Mouse (Mus musculus) intestine, postnatal 0 days (tissue): ENCODE measurements around the gene Pitpnm2. TPM values are rescaled to one million over a fixed set of nuclear protein-coding genes. Genes with fewer than 3 reads are reported as not detected.

Experiments
- ATAC-seq: fragments of 200-750 bp; cut with Nextera tagmentation; 2 replicates; pipeline ENCODE4 v1.8.0; 2017; ENCODE audit warnings: mild to moderate bottlenecking, moderate TSS enrichment, moderate library complexity
- H3K27ac ChIP-seq: fragments of 300-500 bp; sonication (generic); 2 replicates; pipeline ENCODE4 v1.5.1; 2014; ENCODE audit warnings: mild to moderate bottlenecking, low read depth, low read length, moderate library complexity
- H3K27me3 ChIP-seq: fragments of 300-500 bp; sonication (generic); replicated peaks from 2 replicates; pipeline ENCODE4 v1.6.1; 2014; ENCODE audit warnings: low read length, mixed read lengths; ENCODE audit not compliant: control insufficient read depth, insufficient read depth
- H3K36me3 ChIP-seq: fragments of 300-500 bp; sonication (generic); 2 replicates; pipeline ENCODE4 v1.6.1; 2014; ENCODE audit warnings: mild to moderate bottlenecking, moderate library complexity; ENCODE audit not compliant: control insufficient read depth, insufficient read depth
- H3K4me1 ChIP-seq: fragments of 300-500 bp; sonication (generic); replicated peaks from 2 replicates; pipeline ENCODE4 v1.6.1; 2014; ENCODE audit warnings: antibody characterized with exemption, low read length, mixed read lengths; ENCODE audit not compliant: control insufficient read depth, insufficient read depth
- H3K4me2 ChIP-seq: fragments of 300-500 bp; sonication (generic); replicated peaks from 2 replicates; pipeline ENCODE4 v1.6.1; 2014; ENCODE audit warnings: low read depth, mild to moderate bottlenecking, moderate library complexity
- H3K4me3 ChIP-seq: fragments of 300-500 bp; sonication (generic); 2 replicates; pipeline ENCODE4 v1.5.1; 2014; ENCODE audit warnings: low read depth, low read length
- H3K9ac ChIP-seq: fragments of 300-500 bp; sonication (generic); 2 replicates; pipeline ENCODE4 v1.6.1; 2014; ENCODE audit warnings: mild to moderate bottlenecking, low read depth, low read length
- H3K9me3 ChIP-seq: fragments of 300-500 bp; sonication (generic); 2 replicates; pipeline ENCODE4 v1.6.1; 2016; ENCODE audit warnings: mixed run types; ENCODE audit not compliant: control insufficient read depth
- CTCF ChIP-seq: sonication (generic); IDR thresholded peaks from 2 replicates; pipeline ENCODE4 v1.5.1; 2016; ENCODE audit warnings: low read depth, mild to moderate bottlenecking, control low read depth, antibody characterized with exemption, moderate library complexity
- WGBS: fragments of 180-500 bp; shearing (Covaris S2); extraction: QIAGEN DNeasy Blood & Tissue Kit; methylation state at CpG from one replicate; pipeline ENCODE4 v1.1.7; 2014; 5-methylcytosine and 5-hydroxymethylcytosine counted together
- polyA plus RNA-seq: library from polyadenylated mRNA; unstranded; fragments of >200 nt; fragmentation: Nextera tagmentation; extraction: Ambion mirVana; gene quantifications from 2 replicates; pipeline ENCODE4 v1.2.1, GENCODE M21; 2015

The Pitpnm2 gene
- polyA plus RNA-seq, 1 experiment from 2014 or later = 1.5 TPM

- no peak overlapping the region for H3K4me3 ChIP-seq
- H3K9ac ChIP-seq = no peak overlapping the region
- no peak overlapping the region for H3K27ac ChIP-seq
- 48% methylated on average over 12 of the region's 12 CpGs for WGBS
- H3K4me2 ChIP-seq = 0 out of 2 replicates have a peak overlapping the region, but pooled peaks have one; percentile 9
- H3K36me3 ChIP-seq = no peaks in the 10 kb centered on the region
- no peaks in the 10 kb centered on the region for H3K27me3 ChIP-seq
- no peak for ATAC-seq
- peaks cover 4% of the 10 kb centered on the region; the same call in 1 of the 2 replicates for H3K4me1 ChIP-seq
- no peaks in the 10 kb centered on the region for H3K9me3 ChIP-seq
- no peak for TF ChIP-seq CTCF
These were observed 15.5 kb downstream of the Pitpnm2 start for GRCm38 (mm10) chr5:124233874-124234661.

- no peak overlapping the region for H3K9ac ChIP-seq
- H3K27ac ChIP-seq = no peak overlapping the region
- 76% methylated on average over 8 of the region's 8 CpGs for WGBS
- H3K9me3 ChIP-seq = no peaks in the 10 kb centered on the region
- H3K36me3 ChIP-seq = no peaks in the 10 kb centered on the region
- no peak for TF ChIP-seq CTCF
- H3K4me1 ChIP-seq = peaks cover 4% of the 10 kb centered on the region; the same call in 1 of the 2 replicates
- H3K4me3 ChIP-seq = no peak overlapping the region
- ATAC-seq = no peak
- no peaks in the 10 kb centered on the region for H3K27me3 ChIP-seq
- H3K4me2 ChIP-seq = no peak overlapping the region
These were observed 16.5 kb downstream of the Pitpnm2 start for GRCm38 (mm10) chr5:124233144-124233465.

- H3K4me1 ChIP-seq = peaks cover 4% of the 10 kb centered on the region; the same call in 1 of the 2 replicates
- no peak overlapping the region for H3K9ac ChIP-seq
- H3K4me3 ChIP-seq = no peak overlapping the region
- H3K9me3 ChIP-seq = no peaks in the 10 kb centered on the region
- TF ChIP-seq CTCF = no peak
- H3K27me3 ChIP-seq = no peaks in the 10 kb centered on the region
- H3K36me3 ChIP-seq = no peaks in the 10 kb centered on the region
- no peak for ATAC-seq
- no peak overlapping the region for H3K4me2 ChIP-seq
- WGBS = 44% methylated on average over 18 of the region's 18 CpGs
- H3K27ac ChIP-seq = no peak overlapping the region
These were observed 17.0 kb downstream of the Pitpnm2 start for GRCm38 (mm10) chr5:124232360-124233143.

- ATAC-seq = no peak
- Histone ChIP-seq H3K27me3 (no peaks in the 10 kb centered on the region), H3K4me2 (no peak overlapping the region), H3K36me3 (no peaks in the 10 kb centered on the region), H3K9me3 (no peaks in the 10 kb centered on the region), H3K4me3 (no peak overlapping the region), H3K9ac (no peak overlapping the region), H3K4me1 (peaks cover 4% of the 10 kb centered on the region; the same call in 1 of the 2 replicates), H3K27ac (no peak overlapping the region)
- TF ChIP-seq CTCF = no peak
- 75% methylated on average over 9 of the region's 9 CpGs for WGBS
These were observed 19.1 kb downstream of the Pitpnm2 start for GRCm38 (mm10) chr5:124230461-124230860.

GRCm38 (mm10) chr5:124227193-124227592, 22.4 kb downstream of the Pitpnm2 start:
- Histone ChIP-seq H3K27me3 (no peaks in the 10 kb centered on the region), H3K4me2 (no peak overlapping the region), H3K9me3 (no peaks in the 10 kb centered on the region), H3K4me1 (peaks cover under 1% of the 10 kb centered on the region; the same call in 1 of the 2 replicates), H3K4me3 (no peak overlapping the region), H3K9ac (no peak overlapping the region), H3K27ac (no peak overlapping the region), H3K36me3 (no peaks in the 10 kb centered on the region; the same call in 1 of the 2 replicates)
- TF ChIP-seq CTCF = no peak
- no peak for ATAC-seq
- WGBS = 74% methylated on average over 6 of the region's 6 CpGs

- no peak overlapping the region for H3K4me2 ChIP-seq
- no peak for TF ChIP-seq CTCF
- H3K36me3 ChIP-seq = no peaks in the 10 kb centered on the region; the same call in 1 of the 2 replicates
- H3K9ac ChIP-seq = no peak overlapping the region
- H3K9me3 ChIP-seq = no peaks in the 10 kb centered on the region
- WGBS = 73% methylated on average over 4 of the region's 4 CpGs
- H3K4me3 ChIP-seq = no peak overlapping the region
- no peak; the same call in 1 of the 2 replicates for ATAC-seq
- H3K4me1 ChIP-seq = 0 out of 2 replicates have a peak, but pooled peaks cover 3% of the 10 kb centered on the region
- no peaks in the 10 kb centered on the region for H3K27me3 ChIP-seq
- no peak overlapping the region for H3K27ac ChIP-seq
These were observed 23.1 kb downstream of the Pitpnm2 start for GRCm38 (mm10) chr5:124226494-124226893.
